Mouse (Mus musculus) ES-Bruce4 (cell line): Measurements from ENCODE around the gene Pknox2. TPM values are rescaled to one million over a fixed set of nuclear protein-coding genes. Genes with fewer than 3 reads are reported as not detected.
A peak's percentile ranks its signal among the peaks of the same experiment; 100 is the strongest.

Source experiments
- H3K27ac ChIP-seq: 2 replicates; pipeline ENCODE4 v1.5.1; 2012; ENCODE audit warnings: low read length, inconsistent platforms; ENCODE audit not compliant: insufficient read depth
- H3K27me3 ChIP-seq: 2 replicates; pipeline ENCODE4 v1.6.1; 2012; ENCODE audit warnings: mild to moderate bottlenecking, low read length, inconsistent platforms; ENCODE audit not compliant: control insufficient read depth, poor library complexity, insufficient read depth, severe bottlenecking
- H3K36me3 ChIP-seq: 2 replicates; pipeline ENCODE4 v1.6.1; 2012; ENCODE audit warnings: inconsistent platforms, mild to moderate bottlenecking, low read length, moderate library complexity; ENCODE audit not compliant: control insufficient read depth, poor library complexity, insufficient read depth, severe bottlenecking
- H3K4me1 ChIP-seq: one replicate; pipeline ENCODE4 v1.8.1; 2011; ENCODE audit warnings: low read length; ENCODE audit not compliant: control insufficient read depth, insufficient read depth
- H3K4me3 ChIP-seq: 2 replicates; pipeline ENCODE4 v1.5.1; 2011; ENCODE audit warnings: low read depth, mild to moderate bottlenecking, low read length
- H3K9ac ChIP-seq: 2 replicates; pipeline ENCODE4 v1.6.1; 2012; ENCODE audit warnings: low read depth, mild to moderate bottlenecking, inconsistent platforms; ENCODE audit not compliant: poor library complexity, severe bottlenecking
- H3K9me3 ChIP-seq: replicated peaks from 2 replicates; pipeline ENCODE4 v1.6.1; 2012; ENCODE audit warnings: mild to moderate bottlenecking, low read length, inconsistent platforms; ENCODE audit not compliant: control insufficient read depth, poor library complexity, insufficient read depth, severe bottlenecking
- CTCF ChIP-seq: IDR thresholded peaks from one replicate; pipeline ENCODE4 v1.8.1; 2011; ENCODE audit warnings: low read depth, low read length
- EP300 ChIP-seq: IDR thresholded peaks from 2 replicates; pipeline ENCODE4 v1.6.1; 2011; ENCODE audit warnings: low read depth, low read length; ENCODE audit not compliant: insufficient read depth
- POLR2A ChIP-seq: IDR thresholded peaks from one replicate; pipeline ENCODE4 v1.8.1; 2011; ENCODE audit warnings: low read length; ENCODE audit not compliant: insufficient read depth
- polyA plus RNA-seq: library from polyadenylated mRNA; stranded (reverse); fragments of >200 nt; gene quantifications from 2 replicates; pipeline ENCODE4 v1.2.4, GENCODE M21; 2011; ENCODE audit warnings: low read depth; ENCODE audit not compliant: missing spikeins, insufficient read depth, insufficient read length

Pknox2 gene
- polyA plus RNA-seq, 1 experiment: 12.3 TPM

DNA sequence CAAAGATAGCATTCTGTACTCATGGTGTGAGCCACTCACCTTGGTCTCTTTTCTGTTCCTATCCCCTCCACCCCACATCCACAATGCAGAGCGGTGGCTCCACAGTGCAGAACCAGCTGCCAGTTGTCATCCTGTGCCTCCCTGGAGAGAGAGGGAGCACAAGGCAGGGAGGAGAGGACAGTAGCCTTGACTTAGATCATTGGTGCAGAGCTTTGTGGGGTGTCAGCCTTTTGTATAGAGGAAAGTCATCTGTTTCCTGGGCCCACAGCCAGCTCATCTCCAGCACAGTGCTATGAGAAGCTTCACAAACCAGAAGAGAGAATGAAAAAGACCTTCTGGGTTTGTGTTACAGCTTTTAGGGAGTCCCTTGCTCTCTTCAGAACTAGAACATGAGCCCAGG, 129.1 kb downstream of the Pknox2 start:
- no peak overlapping the region for H3K27ac ChIP-seq
- peaks cover 4% of the 10 kb centered on the region for H3K4me1 ChIP-seq
- no peaks in the 10 kb centered on the region for H3K9me3 ChIP-seq
- no peaks in the 10 kb centered on the region for H3K36me3 ChIP-seq
- H3K4me3 ChIP-seq: no peak overlapping the region
- H3K27me3 ChIP-seq: no peaks in the 10 kb centered on the region
- TF ChIP-seq EP300 (no peak), CTCF (no peak), POLR2A (no peak)
- H3K9ac ChIP-seq: no peak overlapping the region

GRCm38 (mm10) chr9:37017169-37017568, 130.0 kb downstream of the Pknox2 start:
- Histone ChIP-seq H3K9me3 (no peaks in the 10 kb centered on the region), H3K9ac (no peak overlapping the region), H3K4me3 (no peak overlapping the region), H3K27me3 (no peaks in the 10 kb centered on the region), H3K4me1 (peaks cover 2% of the 10 kb centered on the region), H3K27ac (no peak overlapping the region), H3K36me3 (no peaks in the 10 kb centered on the region)
- no peak for TF ChIP-seq CTCF
- no peak for TF ChIP-seq POLR2A
- TF ChIP-seq EP300: no peak

- no peaks in the 10 kb centered on the region for H3K4me1 ChIP-seq
- H3K27me3 ChIP-seq: no peaks in the 10 kb centered on the region
- no peak overlapping the region for H3K4me3 ChIP-seq
- no peaks in the 10 kb centered on the region for H3K9me3 ChIP-seq
- no peaks in the 10 kb centered on the region for H3K36me3 ChIP-seq
- TF ChIP-seq CTCF (no peak), POLR2A (no peak), EP300 (no peak)
- no peak overlapping the region for H3K27ac ChIP-seq
- no peak overlapping the region for H3K9ac ChIP-seq
Measured at GRCm38 (mm10) chr9:37016165-37016564, 131.0 kb downstream of the Pknox2 start.

DNA sequence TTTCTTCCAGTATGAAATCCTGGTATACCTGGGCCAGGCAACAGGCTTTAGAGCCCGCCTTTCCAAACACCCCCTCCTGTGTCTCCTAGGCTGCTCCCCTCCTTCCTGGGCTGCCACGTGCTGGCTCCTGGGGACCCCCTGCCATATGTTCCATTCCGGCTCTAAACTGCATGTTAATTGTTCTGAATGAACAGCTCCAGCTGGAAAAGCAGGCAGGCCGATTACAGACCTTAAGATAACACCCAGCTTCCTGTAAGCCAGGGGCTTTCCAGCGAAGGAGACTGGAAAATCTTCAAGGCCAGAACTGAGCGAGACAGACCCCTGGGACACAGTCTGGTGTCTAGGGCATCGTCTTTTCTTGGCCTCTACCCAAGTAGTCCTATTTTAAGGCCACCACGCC, 133.6 kb downstream of the Pknox2 start:
- H3K9ac ChIP-seq: no peak overlapping the region
- no peak overlapping the region for H3K4me3 ChIP-seq
- H3K36me3 ChIP-seq: no peaks in the 10 kb centered on the region
- H3K9me3 ChIP-seq: no peaks in the 10 kb centered on the region
- no peaks in the 10 kb centered on the region for H3K4me1 ChIP-seq
- H3K27me3 ChIP-seq: no peaks in the 10 kb centered on the region
- no peak overlapping the region for H3K27ac ChIP-seq
- TF ChIP-seq EP300: no peak
- no peak for TF ChIP-seq POLR2A
- no peak for TF ChIP-seq CTCF

DNA sequence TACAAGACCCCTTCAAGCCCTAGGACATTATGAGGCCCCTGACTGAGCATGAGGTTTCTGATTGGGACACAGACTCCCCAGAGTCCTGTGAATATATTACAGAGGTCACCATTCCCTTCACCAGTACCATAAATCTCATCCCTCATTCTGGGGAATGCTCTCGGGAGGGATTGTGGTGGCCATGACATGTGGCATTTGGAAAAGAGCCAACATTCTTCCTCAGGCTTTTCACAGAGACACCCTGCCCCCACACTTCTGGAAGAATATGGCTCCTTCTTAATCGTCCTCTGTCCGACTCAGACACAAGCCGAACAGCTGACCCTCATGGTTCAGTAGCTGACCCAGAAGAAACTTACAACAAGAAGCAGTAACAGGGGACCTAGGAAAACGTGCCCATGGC, 139.1 kb downstream of the Pknox2 start:
- Histone ChIP-seq H3K9ac (no peak overlapping the region), H3K4me1 (peaks cover 2% of the 10 kb centered on the region), H3K36me3 (no peaks in the 10 kb centered on the region), H3K4me3 (no peak overlapping the region), H3K9me3 (no peaks in the 10 kb centered on the region), H3K27ac (no peak overlapping the region), H3K27me3 (no peaks in the 10 kb centered on the region)
- no peak for TF ChIP-seq EP300
- no peak for TF ChIP-seq CTCF
- TF ChIP-seq POLR2A: no peak

GRCm38 (mm10) chr9:37004676-37005075, 142.5 kb downstream of the Pknox2 start:
- H3K4me1 ChIP-seq: peaks cover 2% of the 10 kb centered on the region
- H3K27ac ChIP-seq: no peak overlapping the region
- H3K9ac ChIP-seq: no peak overlapping the region
- H3K36me3 ChIP-seq: no peaks in the 10 kb centered on the region
- H3K9me3 ChIP-seq: no peaks in the 10 kb centered on the region
- no peak overlapping the region for H3K4me3 ChIP-seq
- no peaks in the 10 kb centered on the region for H3K27me3 ChIP-seq
- TF ChIP-seq EP300 (0 out of 2 replicates have a peak, but pooled peaks have one; percentile 26), CTCF (no peak)
